Mouse (Mus musculus): ENCODE data around the gene Sat1.

The Sat1 gene

GRCm38 (mm10) chrX:155166313-155166712, 49.9 kb downstream of the Sat1 start:
- in situ Hi-C loops (cut with MseI, MboI): no loop called here

- in situ Hi-C loops (cut with MseI, MboI): no loop called here
Observed at GRCm38 (mm10) chrX:155163553-155163952, 52.7 kb downstream of the Sat1 start.

Data from mouse trophoblast stem cell (cell line).